Mouse (Mus musculus) olfactory bulb, adult 2 months (tissue): ENCODE data around the gene Tmem268. TPM values are rescaled to one million over a fixed set of nuclear protein-coding genes. Genes with fewer than 3 reads are reported as not detected.
A peak's percentile ranks its signal among the peaks of the same experiment; 100 is the strongest.

ENCODE experiments used
- H3K27ac ChIP-seq: fragments of 200-500 bp; 2 replicates; pipeline ENCODE4 v1.5.1; 2012; ENCODE audit warnings: low read depth, low read length; ENCODE audit not compliant: insufficient read depth
- H3K4me1 ChIP-seq: fragments of 200-500 bp; 2 replicates; pipeline ENCODE4 v1.6.1; 2012; ENCODE audit warnings: low read length; ENCODE audit not compliant: control insufficient read depth, insufficient read depth
- H3K4me3 ChIP-seq: fragments of 200-500 bp; 2 replicates; pipeline ENCODE4 v1.5.1; 2012; ENCODE audit warnings: mild to moderate bottlenecking, low read depth, low read length, moderate library complexity; ENCODE audit not compliant: insufficient read depth
- CTCF ChIP-seq: fragments of 200-500 bp; IDR thresholded peaks from 2 replicates; pipeline ENCODE4 v1.5.1; 2012; ENCODE audit warnings: low read depth, mild to moderate bottlenecking, low read length, moderate library complexity; ENCODE audit not compliant: insufficient read depth
- POLR2A ChIP-seq: fragments of 200-500 bp; IDR thresholded peaks from 2 replicates; pipeline ENCODE4 v1.6.1; 2012; ENCODE audit warnings: mild to moderate bottlenecking, low read depth, low read length, moderate library complexity; ENCODE audit not compliant: insufficient read depth
- WGBS: fragments of 180-500 bp; shearing (Covaris S2); methylation state at CpG from one replicate; pipeline ENCODE4 v1.1.7; 2018; 5-methylcytosine and 5-hydroxymethylcytosine counted together
- polyA plus RNA-seq: library from polyadenylated mRNA; stranded (reverse); fragments of >200 nt; gene quantifications from 2 replicates; pipeline ENCODE4 v1.2.4, GENCODE M21; 2012; ENCODE audit warnings: low replicate concordance; ENCODE audit not compliant: missing spikeins, insufficient read depth, insufficient read length

The Tmem268 gene
- polyA plus RNA-seq, 1 experiment = not detected

- Histone ChIP-seq H3K4me3 (no peak overlapping the region), H3K27ac (no peak overlapping the region), H3K4me1 (peaks cover 2% of the 10 kb centered on the region)
- WGBS = 74% methylated on average over 2 of the region's 2 CpGs
- TF ChIP-seq CTCF (no peak), POLR2A (no peak)
Measured at GRCm38 (mm10) chr4:63542209-63542608, 16.4 kb upstream of the Tmem268 start.

GRCm38 (mm10) chr4:63543746-63544493 lies 14.7 kb upstream of the Tmem268 start:
- TF ChIP-seq POLR2A (no peak), CTCF (no peak)
- peak overlapping the region; percentile 83 for H3K27ac ChIP-seq
- 60% methylated on average over 10 of the region's 10 CpGs for WGBS
- peak overlapping the region; percentile 51 for H3K4me3 ChIP-seq
- peaks cover 2% of the 10 kb centered on the region for H3K4me1 ChIP-seq

- TF ChIP-seq CTCF (no peak), POLR2A (peak; percentile 53; the same call in 1 of the 2 replicates)
- WGBS = under 1% methylated on average over 57 of the region's 57 CpGs
Measured at GRCm38 (mm10) chr4:63544494-63545230, 13.9 kb upstream of the Tmem268 start, which contains the start of gene Atp6v1g1. Gene Atp6v1g1 (plus strand): TSS chr4:63544772.

GRCm38 (mm10) chr4:63545231-63545958 lies 13.2 kb upstream of the Tmem268 start:
- WGBS = 5% methylated on average over 26 of the region's 26 CpGs
- TF ChIP-seq POLR2A (no peak), CTCF (no peak)
- peaks cover 2% of the 10 kb centered on the region for H3K4me1 ChIP-seq
- peak overlapping the region; percentile 94 for H3K4me3 ChIP-seq
- H3K27ac ChIP-seq = peak overlapping the region; percentile 80

More at GRCm38 (mm10) chr4:63544494-63545230, 13.9 kb upstream of the Tmem268 start, which contains the start of gene Atp6v1g1:
- H3K4me1 ChIP-seq = peaks cover 2% of the 10 kb centered on the region
- peak within 1 kb of the TSS; percentile 94 for H3K4me3 ChIP-seq
- peak within 1 kb of the TSS; percentile 83 for H3K27ac ChIP-seq

GRCm38 (mm10) chr4:63546441-63547055 lies 12.0 kb upstream of the Tmem268 start:
- H3K4me3 ChIP-seq = no peak overlapping the region
- peaks cover 2% of the 10 kb centered on the region for H3K4me1 ChIP-seq
- WGBS = 68% methylated on average over 6 of the region's 6 CpGs
- TF ChIP-seq CTCF (no peak), POLR2A (no peak)
- no peak overlapping the region for H3K27ac ChIP-seq

- H3K4me3 ChIP-seq = no peak overlapping the region
- H3K4me1 ChIP-seq = peaks cover 2% of the 10 kb centered on the region
- no peak overlapping the region for H3K27ac ChIP-seq
- 19% methylated on average over 1 of the region's 1 CpGs for WGBS
- TF ChIP-seq POLR2A = no peak
- TF ChIP-seq CTCF = no peak
Measured at GRCm38 (mm10) chr4:63547799-63548198, 10.8 kb upstream of the Tmem268 start.

- Histone ChIP-seq H3K4me1 (peaks cover 2% of the 10 kb centered on the region), H3K4me3 (no peak overlapping the region), H3K27ac (no peak overlapping the region)
- 54% methylated on average over 3 of the region's 3 CpGs for WGBS
- TF ChIP-seq CTCF (no peak), POLR2A (no peak)
Measured at GRCm38 (mm10) chr4:63548491-63548890, 10.1 kb upstream of the Tmem268 start.

GRCm38 (mm10) chr4:63550908-63551307 lies 7.7 kb upstream of the Tmem268 start:
- H3K27ac ChIP-seq = no peak overlapping the region
- WGBS = 95% methylated on average over 3 of the region's 3 CpGs
- H3K4me1 ChIP-seq = no peaks in the 10 kb centered on the region; the same call in 1 of the 2 replicates
- no peak overlapping the region for H3K4me3 ChIP-seq
- TF ChIP-seq POLR2A (no peak), CTCF (no peak)
